Mouse (Mus musculus) liver, embryonic 14.5 days (tissue): ENCODE measurements around the gene Kel. TPM values are rescaled to one million over a fixed set of nuclear protein-coding genes. Genes with fewer than 3 reads are reported as not detected.

Experiments used
- ATAC-seq: fragments of 200-750 bp; cut with Nextera tagmentation; 2 replicates; pipeline ENCODE4 v1.8.0; 2017; ENCODE audit warnings: moderate number of reproducible peaks, mild to moderate bottlenecking, moderate library complexity; ENCODE audit not compliant: insufficient read depth
- DNase-seq, 3 experiments: peaks; one replicate each; pipeline ENCODE4 v3.0.0-alpha.2; 2012 to 2013; ENCODE audit warnings: low read depth in 3 of 3, low spot score in 3 of 3
- H3K27ac ChIP-seq: fragments of 300-500 bp; sonication (generic); 2 replicates; pipeline ENCODE4 v1.5.1; 2014; ENCODE audit warnings: moderate library complexity, mild to moderate bottlenecking, control low read depth, inconsistent platforms
- H3K27me3 ChIP-seq: fragments of 300-500 bp; sonication (generic); 2 replicates; pipeline ENCODE4 v1.6.1; 2014; ENCODE audit warnings: mild to moderate bottlenecking, low read length, moderate library complexity; ENCODE audit not compliant: control insufficient read depth, insufficient read depth
- H3K36me3 ChIP-seq: fragments of 300-500 bp; sonication (generic); replicated peaks from 2 replicates; pipeline ENCODE4 v1.6.1; 2014; ENCODE audit warnings: low read depth; ENCODE audit not compliant: control insufficient read depth, insufficient read depth
- H3K4me1 ChIP-seq, 2 experiments: fragments of 200-500 bp in 1 of 2; fragments of 300-500 bp in 1 of 2; sonication (generic) in 1 of 2; replicated peaks; 2 replicates each; pipeline ENCODE4 v1.6.1; 2012 to 2014; ENCODE audit warnings: antibody characterized with exemption in 1 of 2, inconsistent platforms in 1 of 2, low read length in 1 of 2; ENCODE audit not compliant: control insufficient read depth in 2 of 2, insufficient read depth in 2 of 2
- H3K4me2 ChIP-seq: fragments of 300-500 bp; sonication (generic); 2 replicates; pipeline ENCODE4 v1.6.1; 2014; ENCODE audit warnings: low read depth, mild to moderate bottlenecking, control low read depth, moderate library complexity
- H3K4me3 ChIP-seq, 2 experiments: fragments of 200-500 bp in 1 of 2; fragments of 300-500 bp in 1 of 2; sonication (generic) in 1 of 2; 2 replicates each; pipeline ENCODE4 v1.5.1; 2012 to 2014; ENCODE audit warnings: low read depth in 2 of 2, low read length in 2 of 2, mild to moderate bottlenecking in 2 of 2, control low read depth in 1 of 2, inconsistent platforms in 1 of 2, moderate library complexity in 1 of 2; ENCODE audit not compliant: insufficient read depth in 1 of 2
- H3K9ac ChIP-seq: fragments of 300-500 bp; sonication (generic); replicated peaks from 2 replicates; pipeline ENCODE4 v1.6.1; 2014; ENCODE audit warnings: mild to moderate bottlenecking, control low read depth, moderate library complexity
- H3K9me3 ChIP-seq: fragments of 300-500 bp; sonication (generic); 2 replicates; pipeline ENCODE4 v1.6.1; 2016; ENCODE audit warnings: low read length, mixed read lengths; ENCODE audit not compliant: control insufficient read depth
- CTCF ChIP-seq: IDR thresholded peaks from 2 replicates; pipeline ENCODE4 v1.5.1; 2016; ENCODE audit warnings: antibody characterized with exemption, low read depth, control low read depth
- EP300 ChIP-seq: IDR thresholded peaks from 2 replicates; pipeline ENCODE4 v1.6.1; 2016; ENCODE audit warnings: antibody characterized with exemption, low read depth
- WGBS: fragments of 180-500 bp; shearing (Covaris S2); extraction: QIAGEN DNeasy Blood & Tissue Kit; methylation state at CpG from one replicate; pipeline ENCODE4 v1.1.7; 2014; ENCODE audit not compliant: insufficient replicate concordance; 5-methylcytosine and 5-hydroxymethylcytosine counted together
- polyA plus RNA-seq, 2 experiments: library from polyadenylated mRNA; depleted of rRNA in 1 of 2; stranded (reverse) in 1 of 2; unstranded in 1 of 2; fragments of >200 nt; fragmentation: Nextera tagmentation in 1 of 2; extraction: Ambion mirVana in 1 of 2; gene quantifications; 2 replicates each; pipeline versions ENCODE4 v1.2.1 to v1.2.3; 2012 to 2014

Gene Kel
- polyA plus RNA-seq (2012; rRNA removed) (236 and 313 TPM in 2 replicates), polyA plus RNA-seq (2014; fragmentation: Nextera tagmentation; extraction: Ambion mirVana) (221 and 240 TPM in 2 replicates)

- Histone ChIP-seq H3K9ac (peak within 1 kb of the TSS; percentile 96), H3K27ac (peak within 1 kb of the TSS; percentile 98), H3K4me1 (peaks cover 35 to 40% of the 10 kb centered on the region in 2 experiments), H3K27me3 (no peaks in the 10 kb centered on the region), H3K36me3 (peaks cover 37% of the 10 kb centered on the region), H3K4me3 (peak within 1 kb of the TSS; percentile 92 to 97), H3K4me2 (peak within 1 kb of the TSS; percentile 86), H3K9me3 (no peaks in the 10 kb centered on the region)
- ATAC-seq (peak; percentile 81), DNase-seq (peak; percentile 90 to 94 (median 94))
- TF ChIP-seq CTCF = peak; percentile 40
- peak; percentile 95 for TF ChIP-seq EP300
- WGBS = 0% methylated on average over 1 of the region's 1 CpGs
Measured at GRCm38 (mm10) chr6:41704123-41704522, at the start of gene Kel. Gene Kel (minus strand): TSS chr6:41704339.

- Histone ChIP-seq H3K27me3 (no peaks in the 10 kb centered on the region), H3K9ac (no peak overlapping the region), H3K9me3 (no peaks in the 10 kb centered on the region), H3K36me3 (no peaks in the 10 kb centered on the region), H3K4me1 (no peaks in the 10 kb centered on the region), H3K27ac (no peak overlapping the region), H3K4me2 (no peak overlapping the region), H3K4me3 (no peak overlapping the region)
- TF ChIP-seq EP300 (no peak), CTCF (no peak)
- ATAC-seq (no peak), DNase-seq (no peak)
- 51% methylated on average over 5 of the region's 5 CpGs for WGBS
Measured at GRCm38 (mm10) chr6:41744664-41745392, 40.7 kb upstream of the Kel start.

GRCm38 (mm10) chr6:41741101-41741500 lies 37.0 kb upstream of the Kel start:
- no peaks in the 10 kb centered on the region for H3K27me3 ChIP-seq
- TF ChIP-seq EP300 (no peak), CTCF (no peak)
- no peak for ATAC-seq
- H3K9ac ChIP-seq = no peak overlapping the region
- H3K4me3 ChIP-seq = no peak overlapping the region
- H3K9me3 ChIP-seq = no peaks in the 10 kb centered on the region
- no peak overlapping the region for H3K4me2 ChIP-seq
- H3K27ac ChIP-seq = no peak overlapping the region
- DNase-seq = no peak
- H3K36me3 ChIP-seq = no peaks in the 10 kb centered on the region
- peaks cover 0 to 2% of the 10 kb centered on the region in 2 experiments; a peak in 1 of 4 replicates for H3K4me1 ChIP-seq

- ATAC-seq (no peak), DNase-seq (no peak)
- Histone ChIP-seq H3K27me3 (no peaks in the 10 kb centered on the region), H3K4me1 (peaks cover 0 to 2% of the 10 kb centered on the region in 2 experiments; a peak in 1 of 4 replicates), H3K4me3 (no peak overlapping the region), H3K36me3 (no peaks in the 10 kb centered on the region), H3K9ac (no peak overlapping the region), H3K27ac (no peak overlapping the region), H3K9me3 (no peaks in the 10 kb centered on the region), H3K4me2 (no peak overlapping the region)
- TF ChIP-seq EP300 = no peak
- no peak for TF ChIP-seq CTCF
- WGBS = 74% methylated on average over 5 of the region's 5 CpGs
Measured at GRCm38 (mm10) chr6:41734719-41735470, 30.8 kb upstream of the Kel start.
